Mouse (Mus musculus) olfactory bulb, adult 2 months (tissue): ENCODE measurements at regions not wholly inside any gene's neighbourhood (a gene's known extent, or its start where the extent isn't known, plus 50 kb on each side); places are given as distances from the start of the nearest gene placed in this dataset.

Experiments used
- CTCF ChIP-seq: fragments of 200-500 bp; IDR thresholded peaks from 2 replicates; pipeline ENCODE4 v1.5.1; 2012; ENCODE audit warnings: low read depth, mild to moderate bottlenecking, low read length, moderate library complexity; ENCODE audit not compliant: insufficient read depth
- POLR2A ChIP-seq: fragments of 200-500 bp; IDR thresholded peaks from 2 replicates; pipeline ENCODE4 v1.6.1; 2012; ENCODE audit warnings: mild to moderate bottlenecking, low read depth, low read length, moderate library complexity; ENCODE audit not compliant: insufficient read depth

- TF ChIP-seq CTCF, result no peak
- TF ChIP-seq POLR2A, result no peak
These were observed 220.0 kb upstream of the Mtpn start for GRCm38 (mm10) chr6:35759606-35760246.
